Mouse (Mus musculus) heart, embryonic 12.5 days (tissue): ENCODE measurements at regions not wholly inside any gene's neighbourhood (a gene's known extent, or its start where the extent isn't known, plus 50 kb on each side); places are given as distances from the start of the nearest gene placed in this dataset.

Source experiments
- ATAC-seq: fragments of 200-750 bp; cut with Nextera tagmentation; 2 replicates; pipeline ENCODE4 v1.8.0; 2017; ENCODE audit warnings: moderate TSS enrichment, moderate library complexity; ENCODE audit not compliant: insufficient number of reproducible peaks, low FRiP score
- H3K27ac ChIP-seq: fragments of 300-500 bp; sonication (generic); 2 replicates; pipeline ENCODE4 v1.5.1; 2016; ENCODE audit warnings: mild to moderate bottlenecking, moderate library complexity; ENCODE audit not compliant: poor library complexity, severe bottlenecking
- H3K27me3 ChIP-seq: fragments of 300-500 bp; sonication (generic); replicated peaks from 2 replicates; pipeline ENCODE4 v1.6.1; 2016; ENCODE audit warnings: mild to moderate bottlenecking, moderate library complexity
- H3K36me3 ChIP-seq: fragments of 300-500 bp; sonication (generic); 2 replicates; pipeline ENCODE4 v1.6.1; 2016; ENCODE audit warnings: mild to moderate bottlenecking, moderate library complexity
- H3K4me1 ChIP-seq: fragments of 300-500 bp; sonication (generic); replicated peaks from 2 replicates; pipeline ENCODE4 v1.6.1; 2016; ENCODE audit warnings: mild to moderate bottlenecking
- H3K4me2 ChIP-seq: fragments of 300-500 bp; sonication (generic); 2 replicates; pipeline ENCODE4 v1.6.1; 2016; ENCODE audit warnings: mild to moderate bottlenecking, moderate library complexity
- H3K4me3 ChIP-seq: fragments of 300-500 bp; sonication (generic); 2 replicates; pipeline ENCODE4 v1.5.1; 2016; ENCODE audit warnings: mild to moderate bottlenecking
- H3K9ac ChIP-seq: fragments of 300-500 bp; sonication (generic); 2 replicates; pipeline ENCODE4 v1.6.1; 2016; ENCODE audit warnings: mild to moderate bottlenecking, moderate library complexity
- H3K9me3 ChIP-seq: fragments of 300-500 bp; sonication (generic); replicated peaks from 2 replicates; pipeline ENCODE4 v1.6.1; 2016; ENCODE audit warnings: mild to moderate bottlenecking, moderate library complexity
- WGBS: fragments of 180-500 bp; shearing (Covaris S2); methylation state at CpG from one replicate; pipeline ENCODE4 v1.1.7; 2016; 5-methylcytosine and 5-hydroxymethylcytosine counted together

DNA sequence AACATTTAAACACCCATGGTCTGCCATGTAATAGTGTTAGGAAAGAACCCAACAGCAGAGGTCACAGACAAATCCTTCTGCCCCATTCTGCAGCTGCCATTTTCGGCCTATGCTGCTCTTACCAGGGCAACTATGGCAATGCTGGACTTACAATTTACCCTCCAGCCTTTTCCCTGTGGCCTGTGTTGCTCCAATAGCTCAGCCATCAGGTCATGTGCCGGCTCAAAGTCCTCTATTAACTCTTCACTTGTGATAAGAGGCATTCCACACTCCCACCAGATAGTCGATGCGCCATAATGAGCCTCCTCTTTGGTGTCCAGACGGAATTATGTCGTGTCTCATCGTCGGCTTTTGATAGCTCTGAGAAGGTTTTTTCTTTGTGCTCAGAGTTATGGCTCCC is 214.7 kb upstream of the Ccdc122 start:
- H3K27ac ChIP-seq = no peak overlapping the region
- H3K4me3 ChIP-seq = no peak overlapping the region
- no peak overlapping the region for H3K4me2 ChIP-seq
- H3K4me1 ChIP-seq = peaks cover 37% of the 10 kb centered on the region
- H3K27me3 ChIP-seq = no peaks in the 10 kb centered on the region
- H3K9me3 ChIP-seq = no peaks in the 10 kb centered on the region
- ATAC-seq = no peak
- H3K36me3 ChIP-seq = no peaks in the 10 kb centered on the region
- 34% methylated on average over 8 of the region's 8 CpGs for WGBS
- no peak overlapping the region for H3K9ac ChIP-seq

DNA sequence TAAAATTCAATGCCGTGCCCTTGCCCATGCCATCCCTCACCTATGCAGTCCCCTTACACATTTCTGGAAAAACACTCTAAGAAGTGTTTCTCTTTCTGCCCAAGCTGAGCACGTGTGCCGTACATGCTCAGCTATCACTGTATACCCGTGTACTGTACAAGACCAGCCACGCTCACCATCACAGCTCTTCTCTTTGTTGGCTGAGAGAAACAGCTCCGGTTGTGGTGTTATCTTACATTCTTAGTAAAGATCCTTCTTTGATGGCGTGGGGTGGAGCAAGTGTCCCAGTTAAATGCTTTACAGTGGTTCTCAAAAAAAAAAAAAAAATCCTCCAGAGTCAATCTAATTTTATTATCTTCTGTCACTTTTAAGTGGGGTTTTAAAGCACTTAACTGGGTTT is 215.1 kb upstream of the Ccdc122 start:
- Histone ChIP-seq H3K4me2 (no peak overlapping the region), H3K27ac (no peak overlapping the region), H3K9me3 (no peaks in the 10 kb centered on the region), H3K9ac (no peak overlapping the region), H3K36me3 (no peaks in the 10 kb centered on the region), H3K4me1 (peaks cover 37% of the 10 kb centered on the region), H3K4me3 (no peak overlapping the region), H3K27me3 (no peaks in the 10 kb centered on the region)
- no peak for ATAC-seq
- 62% methylated on average over 7 of the region's 7 CpGs for WGBS

GRCm38 (mm10) chr14:76820989-76821388 is 215.6 kb upstream of the Ccdc122 start:
- no peaks in the 10 kb centered on the region for H3K36me3 ChIP-seq
- no peak overlapping the region for H3K27ac ChIP-seq
- H3K4me3 ChIP-seq = no peak overlapping the region
- no peak overlapping the region for H3K9ac ChIP-seq
- H3K9me3 ChIP-seq = no peaks in the 10 kb centered on the region
- peaks cover 37% of the 10 kb centered on the region for H3K4me1 ChIP-seq
- ATAC-seq = no peak
- H3K27me3 ChIP-seq = no peaks in the 10 kb centered on the region
- WGBS = 77% methylated on average over 6 of the region's 6 CpGs
- no peak overlapping the region for H3K4me2 ChIP-seq

DNA sequence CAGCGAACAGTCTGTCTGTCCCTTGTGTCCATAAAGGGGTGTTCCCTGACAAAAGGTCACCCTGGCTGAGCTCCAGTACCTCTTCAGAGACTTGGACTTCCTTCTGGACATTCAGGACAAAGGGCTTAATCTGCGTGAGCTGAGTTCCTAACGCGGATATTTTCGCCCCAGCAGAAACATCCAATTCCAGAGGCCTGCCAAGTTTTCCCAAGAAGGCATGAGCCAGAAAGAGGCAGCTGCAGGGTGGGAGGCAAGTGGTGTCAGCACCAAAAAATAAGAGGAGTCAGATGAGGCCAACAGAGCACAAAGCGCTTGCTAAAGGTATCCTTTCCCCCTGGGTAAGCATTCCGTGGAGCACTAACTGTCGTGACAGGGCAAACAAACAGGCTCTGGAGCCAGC is 216.9 kb upstream of the Ccdc122 start:
- 25% methylated on average over 8 of the region's 8 CpGs for WGBS
- Histone ChIP-seq H3K9me3 (no peaks in the 10 kb centered on the region), H3K27ac (peak overlapping the region; percentile 57), H3K4me2 (no peak overlapping the region), H3K36me3 (no peaks in the 10 kb centered on the region), H3K4me3 (no peak overlapping the region), H3K27me3 (no peaks in the 10 kb centered on the region), H3K9ac (no peak overlapping the region; the same call in 1 of the 2 replicates), H3K4me1 (peaks cover 37% of the 10 kb centered on the region)
- peak; percentile 48; the same call in 1 of the 2 replicates for ATAC-seq

- no peaks in the 10 kb centered on the region for H3K36me3 ChIP-seq
- H3K27me3 ChIP-seq = no peaks in the 10 kb centered on the region
- ATAC-seq = no peak
- H3K4me1 ChIP-seq = peaks cover 45% of the 10 kb centered on the region
- 52% methylated on average over 10 of the region's 10 CpGs for WGBS
- H3K9me3 ChIP-seq = no peaks in the 10 kb centered on the region
- no peak overlapping the region for H3K4me3 ChIP-seq
- no peak overlapping the region for H3K9ac ChIP-seq
- no peak overlapping the region for H3K4me2 ChIP-seq
- no peak overlapping the region for H3K27ac ChIP-seq
Measured at GRCm38 (mm10) chr14:76818256-76819010, 218.1 kb upstream of the Ccdc122 start.

GRCm38 (mm10) chr14:76817189-76817772 is 219.3 kb upstream of the Ccdc122 start:
- 71% methylated on average over 5 of the region's 5 CpGs for WGBS
- Histone ChIP-seq H3K4me2 (no peak overlapping the region), H3K27ac (no peak overlapping the region), H3K9ac (no peak overlapping the region), H3K4me3 (no peak overlapping the region), H3K27me3 (no peaks in the 10 kb centered on the region), H3K36me3 (no peaks in the 10 kb centered on the region), H3K9me3 (no peaks in the 10 kb centered on the region), H3K4me1 (peaks cover 52% of the 10 kb centered on the region)
- ATAC-seq = no peak

GRCm38 (mm10) chr14:76816666-76817065 is 219.9 kb upstream of the Ccdc122 start:
- peaks cover 55% of the 10 kb centered on the region for H3K4me1 ChIP-seq
- no peaks in the 10 kb centered on the region for H3K27me3 ChIP-seq
- no peaks in the 10 kb centered on the region for H3K36me3 ChIP-seq
- H3K27ac ChIP-seq = no peak overlapping the region
- ATAC-seq = no peak
- no peak overlapping the region for H3K9ac ChIP-seq
- no peak overlapping the region for H3K4me2 ChIP-seq
- no peak overlapping the region for H3K4me3 ChIP-seq
- H3K9me3 ChIP-seq = no peaks in the 10 kb centered on the region
- 89% methylated on average over 2 of the region's 2 CpGs for WGBS

DNA sequence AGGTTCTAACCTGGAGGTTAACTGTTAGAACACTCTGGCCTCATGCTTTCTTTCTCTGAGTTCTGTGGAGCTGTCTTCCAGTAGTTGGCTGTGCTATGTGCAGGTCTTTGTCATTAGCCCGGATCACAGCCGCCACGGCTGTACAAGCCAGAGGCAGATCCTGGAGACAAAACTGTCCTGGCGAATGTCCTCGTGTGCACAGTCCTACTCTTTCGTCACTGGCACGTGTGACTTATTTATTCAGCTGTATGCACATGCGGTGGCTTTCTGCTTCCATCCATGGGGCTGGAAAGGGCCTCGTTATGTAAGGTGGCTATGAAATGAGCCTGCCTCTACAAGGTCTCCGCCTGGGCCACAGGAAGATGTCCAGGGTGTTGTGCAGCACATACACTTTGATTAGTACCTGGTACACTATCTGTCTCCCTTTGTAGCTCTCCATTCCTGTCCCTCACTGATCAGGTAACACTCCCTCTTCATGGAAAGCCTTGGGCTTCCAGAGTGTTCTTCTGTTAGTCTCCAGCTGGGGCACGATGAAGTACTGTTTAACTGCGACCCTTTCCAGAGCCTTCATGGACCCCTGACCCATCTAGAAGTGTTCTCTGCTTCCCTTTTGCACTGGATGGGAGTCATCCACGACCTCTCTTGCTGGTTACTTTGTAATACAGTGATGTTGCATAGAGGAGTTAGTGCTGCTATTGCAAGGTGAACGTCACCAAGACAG is 224.3 kb upstream of the Ccdc122 start:
- Histone ChIP-seq H3K4me2 (no peak overlapping the region), H3K9me3 (no peaks in the 10 kb centered on the region), H3K4me1 (peaks cover 35% of the 10 kb centered on the region), H3K9ac (no peak overlapping the region), H3K27me3 (no peaks in the 10 kb centered on the region), H3K27ac (peak overlapping the region; percentile 64; the same call in 1 of the 2 replicates), H3K4me3 (no peak overlapping the region), H3K36me3 (no peaks in the 10 kb centered on the region)
- 0 out of 2 replicates have a peak, but pooled peaks have one; percentile 13 for ATAC-seq
- WGBS = 49% methylated on average over 14 of the region's 14 CpGs

DNA sequence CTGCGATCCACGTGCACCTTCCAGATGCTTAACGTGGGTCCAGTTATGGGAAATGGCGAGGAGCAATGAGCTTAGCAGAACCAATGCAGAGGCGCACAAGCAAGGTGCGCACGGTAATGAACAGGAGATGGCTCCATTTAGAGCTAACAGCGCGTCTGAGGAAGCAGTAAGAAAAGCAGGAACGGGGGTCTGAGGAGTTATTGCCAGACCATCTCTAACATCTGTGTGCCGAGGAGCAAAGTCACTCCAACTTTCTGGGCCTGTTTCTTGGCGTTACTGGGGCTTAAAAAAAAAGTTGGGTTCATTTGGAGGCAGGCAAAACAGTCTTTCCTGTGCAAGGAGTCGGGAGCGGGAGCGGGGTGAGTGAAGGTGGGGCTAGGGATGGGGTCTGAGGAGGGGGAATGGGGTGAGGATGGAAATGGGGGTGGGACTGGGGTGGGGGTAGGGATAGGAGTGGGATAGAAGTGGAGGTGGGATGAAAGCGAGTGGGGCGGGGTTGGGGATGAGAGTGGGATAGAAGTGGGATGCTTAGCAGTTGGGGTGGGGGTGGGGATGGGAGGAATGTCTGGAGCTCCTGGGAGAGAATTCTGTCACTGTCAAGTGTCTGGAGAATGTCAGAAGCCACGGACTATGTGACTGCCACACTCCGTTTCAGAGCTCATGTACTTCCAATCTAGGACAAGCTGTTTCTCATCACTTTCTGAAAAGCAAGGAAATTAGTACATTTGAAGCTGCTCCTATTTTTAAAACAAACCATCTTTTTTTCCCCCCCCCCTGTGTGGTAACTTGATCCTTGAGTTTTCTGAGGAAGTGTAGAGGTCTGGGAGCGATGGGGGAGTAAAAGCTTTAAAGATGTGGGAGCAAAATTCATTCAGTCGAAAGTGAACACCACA is 225.6 kb upstream of the Ccdc122 start:
- 14% methylated on average over 21 of the region's 21 CpGs for WGBS
- Histone ChIP-seq H3K4me2 (peak overlapping the region; percentile 60), H3K27ac (peak overlapping the region; percentile 77), H3K9me3 (no peaks in the 10 kb centered on the region; the same call in 1 of the 2 replicates), H3K27me3 (no peaks in the 10 kb centered on the region), H3K4me1 (peaks cover 31% of the 10 kb centered on the region), H3K4me3 (peak overlapping the region; percentile 21), H3K9ac (peak overlapping the region; percentile 13; the same call in 1 of the 2 replicates), H3K36me3 (no peaks in the 10 kb centered on the region)
- ATAC-seq = peak; percentile 76

DNA sequence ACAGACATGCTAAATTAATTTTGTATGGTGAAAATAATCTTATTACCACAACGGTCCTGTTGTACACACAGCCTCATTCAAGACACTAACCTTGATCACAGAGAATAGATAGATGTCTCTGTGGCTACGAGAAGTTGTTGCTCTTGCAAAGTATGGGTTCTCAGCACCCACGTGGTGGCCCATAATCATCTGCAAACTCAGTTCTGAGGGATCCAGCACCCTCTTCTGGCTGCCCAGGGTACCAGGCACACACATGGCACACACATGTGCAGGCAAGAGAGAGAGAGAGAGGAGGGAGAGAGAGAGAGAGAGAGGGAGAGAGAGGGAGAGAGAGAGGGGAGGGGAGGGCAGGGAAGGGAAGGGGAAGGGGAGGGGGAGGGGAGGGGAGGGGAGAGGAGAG is 226.5 kb upstream of the Ccdc122 start:
- no peaks in the 10 kb centered on the region for H3K27me3 ChIP-seq
- H3K4me2 ChIP-seq = no peak overlapping the region
- peaks cover 38% of the 10 kb centered on the region for H3K4me1 ChIP-seq
- no peak for ATAC-seq
- no peak overlapping the region for H3K27ac ChIP-seq
- H3K9ac ChIP-seq = no peak overlapping the region
- no peaks in the 10 kb centered on the region; the same call in 1 of the 2 replicates for H3K9me3 ChIP-seq
- 82% methylated on average over 3 of the region's 3 CpGs for WGBS
- no peak overlapping the region for H3K4me3 ChIP-seq
- no peaks in the 10 kb centered on the region for H3K36me3 ChIP-seq
